Mouse (Mus musculus): Measurements from ENCODE around the gene Pcnp. TPM values are rescaled to one million over a fixed set of nuclear protein-coding genes. Genes with fewer than 3 reads are reported as not detected.

Pcnp gene
- total and polyA plus RNA-seq, 3 experiments: 79.1 to 128 (median 88.5) TPM

DNA sequence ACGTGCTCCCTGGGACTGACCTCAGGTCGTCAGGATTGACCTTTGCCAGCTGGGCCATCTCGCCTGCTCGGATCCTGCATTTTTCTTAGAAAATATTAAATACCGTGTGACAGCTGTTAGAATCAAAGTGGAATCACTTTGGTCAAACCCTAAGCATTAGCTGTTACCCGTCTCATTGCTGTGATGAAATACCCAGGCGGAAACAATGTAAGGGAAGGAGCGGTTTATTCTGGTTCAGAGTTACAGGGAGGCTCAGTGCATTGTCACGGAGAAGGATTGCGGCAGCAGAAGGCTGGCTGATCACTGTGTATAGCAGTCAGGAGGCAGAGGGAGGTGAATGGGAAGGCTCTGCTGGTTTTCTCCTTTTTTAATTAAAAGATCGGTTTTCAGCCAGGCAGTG is 33.4 kb upstream of the Pcnp start:
- H3K9me3 ChIP-seq (replicated peaks; ENCODE audit: insufficient read depth, low read length): no peaks in the 10 kb centered on the region
- H3K9ac ChIP-seq (ENCODE audit: control insufficient read depth, low read depth, low read length, poor library complexity, severe bottlenecking): no peak overlapping the region
- 0 out of 4 replicates have a peak, but pooled peaks cover 0 to 1% of the 10 kb centered on the region in 2 experiments for H3K27me3 ChIP-seq (ENCODE audit: control insufficient read depth in 1 of 2, insufficient read depth in 2 of 2, low read length in 2 of 2)
- no peak for DNase-seq (ENCODE audit: low read depth, low spot score)
- H3K79me2 ChIP-seq (ENCODE audit: control insufficient read depth, insufficient read depth, low read length, poor library complexity): no peaks in the 10 kb centered on the region; the same call in 1 of the 2 replicates
- H3K4me3 ChIP-seq (ENCODE audit: control insufficient read depth in 1 of 2, insufficient read depth in 1 of 2, low read depth in 2 of 2, low read length in 2 of 2): no peak overlapping the region
- no peak overlapping the region for H3K27ac ChIP-seq (ENCODE audit: control insufficient read depth, low read depth, low read length)
- TF ChIP-seq MEF2A (IDR thresholded peaks at IDR 0.05; ENCODE audit: extremely low read depth, insufficient replicate concordance, low read depth, low read length, poor library complexity, severe bottlenecking): no peak
- TF ChIP-seq SIN3A (IDR thresholded peaks at IDR 0.05; ENCODE audit: low read length): no peak
- no peak for TF ChIP-seq EP300 (IDR thresholded peaks at IDR 0.05; ENCODE audit: low read depth in 1 of 2, low read length in 2 of 2)
- no peak for TF ChIP-seq KAT2A (conservative IDR thresholded peaks at IDR 0.05; ENCODE audit: low read depth, low read length)
- no peak for TF ChIP-seq UBTF (IDR thresholded peaks at IDR 0.05; ENCODE audit: borderline replicate concordance, insufficient read depth, low read depth, low read length)
- no peak for TF ChIP-seq NELFE (IDR thresholded peaks at IDR 0.05; ENCODE audit: low read depth, low read length)
- TF ChIP-seq E2F4 (IDR thresholded peaks at IDR 0.05; ENCODE audit: borderline replicate concordance, low read depth, low read length): no peak
- no peak for TF ChIP-seq ZC3H11A (IDR thresholded peaks at IDR 0.05; ENCODE audit: low read depth, low read length)
- no peak for TF ChIP-seq CHD2 (IDR thresholded peaks at IDR 0.05; ENCODE audit: low read length)
- TF ChIP-seq USF2 (IDR thresholded peaks at IDR 0.05; ENCODE audit: borderline replicate concordance in 1 of 2, insufficient read depth in 1 of 2, low read depth in 1 of 2, low read length in 2 of 2): no peak
- TF ChIP-seq HCFC1 (IDR thresholded peaks at IDR 0.05; ENCODE audit: low read depth, low read length): no peak
- no peak for TF ChIP-seq MAFK (IDR thresholded peaks at IDR 0.05; ENCODE audit: borderline replicate concordance, low read depth, low read length)
- TF ChIP-seq TCF12 (IDR thresholded peaks at IDR 0.05; ENCODE audit: low read depth, low read length): no peak
- TF ChIP-seq MAX (IDR thresholded peaks at IDR 0.05; ENCODE audit: low read length): no peak
- TF ChIP-seq MYB (IDR thresholded peaks at IDR 0.05; ENCODE audit: low read depth, low read length): no peak
- TF ChIP-seq GATA1 (IDR thresholded peaks at IDR 0.05; ENCODE audit: low read depth, low read length): no peak
- no peak for TF ChIP-seq CTCF (IDR thresholded peaks at IDR 0.05 in 2 of 3, conservative IDR thresholded peaks at IDR 0.05 in 1 of 3; ENCODE audit: control insufficient read depth in 1 of 3, insufficient read depth in 1 of 3, low read depth in 2 of 3, low read length in 3 of 3, poor library complexity in 1 of 3, severe bottlenecking in 1 of 3)
- H3K4me1 ChIP-seq (ENCODE audit: control insufficient read depth in 1 of 2, insufficient read depth in 2 of 2, low read length in 2 of 2): peaks cover 0 to 13% of the 10 kb centered on the region in 2 experiments
- peaks cover 0 to 9% of the 10 kb centered on the region in 2 experiments; a peak in 2 of 4 replicates for H3K36me3 ChIP-seq (ENCODE audit: control insufficient read depth in 1 of 2, insufficient read depth in 2 of 2, low read length in 2 of 2)

DNA sequence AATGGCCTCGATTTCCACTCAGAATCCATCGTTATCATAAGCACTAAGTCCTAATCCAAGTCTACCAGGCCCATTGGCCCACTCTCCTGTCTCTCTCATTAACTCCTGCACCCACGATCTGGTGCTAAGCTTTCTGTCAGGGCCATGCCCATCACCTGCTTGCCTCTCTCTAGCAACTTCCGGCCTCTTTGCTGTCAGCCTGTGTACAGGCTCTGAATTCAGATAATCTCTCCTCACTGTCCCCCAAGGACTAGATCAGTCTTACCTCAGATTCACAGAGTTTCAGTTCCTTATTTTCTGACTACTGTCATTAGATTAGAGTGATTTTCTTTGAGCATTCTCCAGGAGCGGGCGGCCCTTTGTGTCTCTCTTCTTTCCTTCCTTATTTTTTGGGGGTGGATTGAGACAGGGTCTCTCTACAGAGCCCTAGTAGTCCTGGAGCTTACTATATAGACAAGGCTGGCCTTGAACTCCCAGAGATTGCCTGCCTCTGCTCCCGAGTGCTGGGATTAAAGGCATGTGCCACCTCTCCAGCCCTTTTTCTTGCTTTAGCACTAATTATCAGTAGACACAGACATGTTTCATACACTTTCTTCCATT is 32.6 kb upstream of the Pcnp start:
- Histone ChIP-seq H3K36me3 (ENCODE audit: control insufficient read depth in 1 of 2, insufficient read depth in 2 of 2, low read length in 2 of 2) (peaks cover 0 to 8% of the 10 kb centered on the region in 2 experiments; a peak in 2 of 4 replicates), H3K4me3 (ENCODE audit: control insufficient read depth in 1 of 2, insufficient read depth in 1 of 2, low read depth in 2 of 2, low read length in 2 of 2) (peak overlapping the region; percentile 31 to 50), H3K4me1 (ENCODE audit: control insufficient read depth in 1 of 2, insufficient read depth in 2 of 2, low read length in 2 of 2) (peaks cover 0 to 13% of the 10 kb centered on the region in 2 experiments; a peak in 3 of 4 replicates), H3K9ac (ENCODE audit: control insufficient read depth, low read depth, low read length, poor library complexity, severe bottlenecking) (peak overlapping the region; percentile 68), H3K79me2 (ENCODE audit: control insufficient read depth, insufficient read depth, low read length, poor library complexity) (no peaks in the 10 kb centered on the region; the same call in 1 of the 2 replicates), H3K27ac (ENCODE audit: control insufficient read depth, low read depth, low read length) (peak overlapping the region; percentile 84), H3K9me3 (replicated peaks; ENCODE audit: insufficient read depth, low read length) (no peaks in the 10 kb centered on the region), H3K27me3 (ENCODE audit: control insufficient read depth in 1 of 2, insufficient read depth in 2 of 2, low read length in 2 of 2) (0 out of 4 replicates have a peak, but pooled peaks cover 0 to 1% of the 10 kb centered on the region in 2 experiments)
- peak; percentile 84 for DNase-seq (ENCODE audit: low read depth, low spot score)
- TF ChIP-seq MAZ (IDR thresholded peaks at IDR 0.05; ENCODE audit: low read depth, low read length) (no peak), USF1 (IDR thresholded peaks at IDR 0.05; ENCODE audit: low read depth, low read length) (no peak), POLR2AphosphoS5 (IDR thresholded peaks at IDR 0.05; ENCODE audit: borderline replicate concordance, low read depth, low read length) (no peak), POLR2AphosphoS2 (IDR thresholded peaks at IDR 0.05; ENCODE audit: low read length) (no peak), MYC (IDR thresholded peaks at IDR 0.05; ENCODE audit: low read depth, low read length) (peak; percentile 66; the same call in 1 of the 2 replicates), CHD2 (IDR thresholded peaks at IDR 0.05; ENCODE audit: low read length) (no peak), ZKSCAN1 (IDR thresholded peaks at IDR 0.05; ENCODE audit: low read depth, low read length) (no peak), KAT2A (conservative IDR thresholded peaks at IDR 0.05; ENCODE audit: low read depth, low read length) (no peak), BHLHE40 (IDR thresholded peaks at IDR 0.05; ENCODE audit: borderline replicate concordance, low read depth, low read length) (no peak), RCOR1 (IDR thresholded peaks at IDR 0.05; ENCODE audit: low read depth, low read length) (peak; percentile 92), GATA1 (IDR thresholded peaks at IDR 0.05; ENCODE audit: low read depth, low read length) (peak; percentile 65), USF2 (IDR thresholded peaks at IDR 0.05; ENCODE audit: borderline replicate concordance in 1 of 2, insufficient read depth in 1 of 2, low read depth in 1 of 2, low read length in 2 of 2) (no peak), ELF1 (IDR thresholded peaks at IDR 0.05; ENCODE audit: low read depth, low read length) (peak; percentile 71), NELFE (IDR thresholded peaks at IDR 0.05; ENCODE audit: low read depth, low read length) (no peak), TBP (IDR thresholded peaks at IDR 0.05; ENCODE audit: low read depth, low read length) (0 out of 2 replicates have a peak, but pooled peaks have one; percentile 34), GABPA (IDR thresholded peaks at IDR 0.05; ENCODE audit: low read depth, low read length) (no peak), ETS1 (IDR thresholded peaks at IDR 0.05; ENCODE audit: low read depth, low read length) (0 out of 2 replicates have a peak, but pooled peaks have one; percentile 49)

All from MEL (cell line).